Mouse (Mus musculus) neutrophil, adult 5-6 weeks (primary cell): ENCODE results near the gene Flt1. TPM values are rescaled to one million over a fixed set of nuclear protein-coding genes. Genes with fewer than 3 reads are reported as not detected.

ENCODE experiments used
- total RNA-seq: library from RNA; stranded (forward); fragments of 200-1000 nt; gene quantifications from 2 replicates; pipeline ENCODE4 v1.2.3, GENCODE M21; 2017

Gene Flt1
- total RNA-seq, 1 experiment from 2014 or later = 0.93 TPM

Other genes starting within 250 kb of the Flt1 start
- 41.0 and 42.2 TPM in 2 replicates for gene Pomp, start 134.4 kb upstream of the Flt1 start, total RNA-seq
- 10.2 and 16.6 TPM in 2 replicates for gene Slc46a3, start 168.8 kb upstream of the Flt1 start, total RNA-seq
- gene Mtus2, start 231.3 kb upstream of the Flt1 start, total RNA-seq = 2.8 and 3.0 TPM in 2 replicates